Mouse (Mus musculus) large intestine, adult 2 months (tissue): ENCODE data around the gene D630036H23Rik. TPM values are rescaled to one million over a fixed set of nuclear protein-coding genes. Genes with fewer than 3 reads are reported as not detected.
"Not testable (repeated sequence)": the region's sequence is repeated elsewhere in the genome, so short reads cannot be mapped to it uniquely, and the experiment has no call there.

Experiments
- DNase-seq: peaks from one replicate; pipeline ENCODE4 v3.0.0-alpha.2; 2012; ENCODE audit warnings: low read depth, low spot score
- WGBS: fragments of 180-500 bp; shearing (Covaris S2); methylation state at CpG from one replicate; pipeline ENCODE4 v1.1.7; 2018; 5-methylcytosine and 5-hydroxymethylcytosine counted together
- polyA plus RNA-seq: library from polyadenylated mRNA; depleted of rRNA; stranded (reverse); fragments of >200 nt; gene quantifications from 2 replicates; pipeline ENCODE4 v1.2.3, GENCODE M21; 2012; rRNA removed

The D630036H23Rik gene
- polyA plus RNA-seq, result 0.41 and 0.62 TPM in 2 replicates

GRCm38 (mm10) chr12:36381441-36382340 is at the start of gene D630036H23Rik, which contains the start of gene Ispd:
Gene D630036H23Rik (minus strand): TSS chr12:36382181.
Gene Ispd (plus strand): TSS chr12:36381450.
- WGBS, result under 1% methylated on average over 64 of the region's 64 CpGs
- DNase-seq, result peak; percentile 71

GRCm38 (mm10) chr12:36426163-36427045 is 44.4 kb upstream of the D630036H23Rik start:
- no peak for DNase-seq
- 62% methylated on average over 15 of the region's 15 CpGs for WGBS

GRCm38 (mm10) chr12:36425258-36425657 is 43.3 kb upstream of the D630036H23Rik start:
- WGBS, result 89% methylated on average over 7 of the region's 7 CpGs
- no peak for DNase-seq

GRCm38 (mm10) chr12:36423677-36424076 is 41.7 kb upstream of the D630036H23Rik start:
- whole genome bisulfite sequencing, result 79% methylated on average over 10 of the region's 10 CpGs
- no peak for DNase-seq

GRCm38 (mm10) chr12:36395115-36395514 is 13.1 kb upstream of the D630036H23Rik start:
- no peak for DNase-seq
- 80% methylated on average over 2 of the region's 2 CpGs for WGBS

GRCm38 (mm10) chr12:36386991-36387390 is 5.0 kb upstream of the D630036H23Rik start:
- WGBS, result 90% methylated on average over 4 of the region's 4 CpGs
- no peak for DNase-seq

- WGBS, result 64% methylated on average over 6 of the region's 6 CpGs
Observed at GRCm38 (mm10) chr12:36385386-36385785, 3.4 kb upstream of the D630036H23Rik start.

GRCm38 (mm10) chr12:36380806-36381205 is 1.2 kb downstream of the D630036H23Rik start:
- DNase-seq, result no peak
- WGBS, result 45% methylated on average over 5 of the region's 5 CpGs

More at GRCm38 (mm10) chr12:36385386-36385785, 3.4 kb upstream of the D630036H23Rik start:
- no peak for DNase-seq

- 55% methylated on average over 3 of the region's 3 CpGs for WGBS
- DNase-seq, result no peak
Observed at GRCm38 (mm10) chr12:36380254-36380653, 1.7 kb downstream of the D630036H23Rik start.

- not testable (repeated sequence) for DNase-seq
- WGBS, result 87% methylated on average over 3 of the region's 4 CpGs
Observed at GRCm38 (mm10) chr12:36376391-36376790, 5.6 kb downstream of the D630036H23Rik start.

- no peak for DNase-seq
Observed at GRCm38 (mm10) chr12:36373237-36373998, 8.6 kb downstream of the D630036H23Rik start.

GRCm38 (mm10) chr12:36364013-36364412 is 18.0 kb downstream of the D630036H23Rik start:
- no peak for DNase-seq
- WGBS, result 64% methylated on average over 4 of the region's 4 CpGs

More at GRCm38 (mm10) chr12:36373237-36373998, 8.6 kb downstream of the D630036H23Rik start:
- 52% methylated on average over 4 of the region's 4 CpGs for WGBS

- WGBS, result 95% methylated on average over 5 of the region's 5 CpGs
- DNase-seq, result no peak
Observed at GRCm38 (mm10) chr12:36360693-36361092, 21.3 kb downstream of the D630036H23Rik start.

- 61% methylated on average over 3 of the region's 3 CpGs for WGBS
- DNase-seq, result no peak
Observed at GRCm38 (mm10) chr12:36360064-36360463, 21.9 kb downstream of the D630036H23Rik start.

- WGBS, result 44% methylated on average over 4 of the region's 4 CpGs
- DNase-seq, result no peak
Observed at GRCm38 (mm10) chr12:36344131-36344530, 37.9 kb downstream of the D630036H23Rik start.

- DNase-seq, result no peak
- WGBS, result 76% methylated on average over 9 of the region's 9 CpGs
Observed at GRCm38 (mm10) chr12:36333837-36334281, 48.1 kb downstream of the D630036H23Rik start.

GRCm38 (mm10) chr12:36332676-36333075 is 49.3 kb downstream of the D630036H23Rik start:
- DNase-seq, result no peak
- WGBS, result 76% methylated on average over 1 of the region's 1 CpGs
